Mouse (Mus musculus) cerebellum, postnatal 10 days (tissue): ENCODE data around the gene Arhgef25.

Experiments
- DNase-seq, 2 experiments: peaks; one replicate each; pipeline ENCODE4 v3.0.0; 2021; ENCODE audit warnings: mixed read lengths in 2 of 2

Gene Arhgef25

GRCm38 (mm10) chr10:127135118-127135836 is 54.6 kb downstream of the Arhgef25 start:
- no peak for DNase-seq

GRCm38 (mm10) chr10:127134394-127135035 is 55.4 kb downstream of the Arhgef25 start:
- peak in 1 of 2 experiments; percentile 22 for DNase-seq
